Mouse (Mus musculus): ENCODE measurements around the gene Mfap4. TPM values are rescaled to one million over a fixed set of nuclear protein-coding genes. Genes with fewer than 3 reads are reported as not detected.

The Mfap4 gene
- total and polyA plus RNA-seq, 3 experiments, result not detected

GRCm38 (mm10) chr11:61533571-61533970 lies 48.3 kb downstream of the Mfap4 start:
- no peak for DNase-seq (ENCODE audit: extremely low read depth)
- in situ Hi-C loops (cut with MboI; ENCODE audit: low pct_ligation_motif_present, low pct_unique_long_range_greater_than_20kb, low sequenced_read_pairs) (no loop called here), dilution Hi-C loops (cut with MboI; ENCODE audit: extremely low pct_ligation_motif_present, extremely low pct_unique_long_range_greater_than_20kb, low sequenced_read_pairs) (no loop called here)
- H3K4me2 ChIP-seq (ENCODE audit: insufficient read depth, low read depth, poor library complexity, severe bottlenecking), result no peak overlapping the region
- H3K4me3 ChIP-seq (replicated peaks in 1 of 3; ENCODE audit: low read depth in 2 of 3, low read length in 2 of 3, poor library complexity in 1 of 3), result no peak overlapping the region
- H3K27me3 ChIP-seq (replicated peaks), result no peaks in the 10 kb centered on the region
- TF ChIP-seq ELF1 (IDR thresholded peaks at IDR 0.05; ENCODE audit: low read depth, low read length) (no peak), ZC3H11A (IDR thresholded peaks at IDR 0.05; ENCODE audit: low read depth, low read length) (no peak), BHLHE40 (IDR thresholded peaks at IDR 0.05; ENCODE audit: low read depth, low read length) (no peak), TBP (conservative IDR thresholded peaks at IDR 0.05; ENCODE audit: low read depth, low read length) (no peak), ZMIZ1 (IDR thresholded peaks at IDR 0.05; ENCODE audit: low read depth, low read length) (no peak), NRF1 (IDR thresholded peaks at IDR 0.05; ENCODE audit: low read depth, low read length) (no peak)
- no peak overlapping the region for H3K27ac ChIP-seq (ENCODE audit: insufficient read depth, low read depth)
- peaks cover 0 to 16% of the 10 kb centered on the region in 2 experiments; a peak in 2 of 4 replicates for H3K4me1 ChIP-seq (ENCODE audit: control insufficient read depth in 1 of 2, insufficient read depth in 2 of 2)
- no peak overlapping the region for H3K9ac ChIP-seq (ENCODE audit: insufficient read depth, low read depth)
- H3K9me3 ChIP-seq (replicated peaks; ENCODE audit: low read length), result no peaks in the 10 kb centered on the region
- no peaks in the 10 kb centered on the region for H3K79me2 ChIP-seq (replicated peaks; ENCODE audit: control insufficient read depth, extremely low read depth, insufficient read depth, poor library complexity, severe bottlenecking)
- peaks cover 0 to 37% of the 10 kb centered on the region in 2 experiments for H3K36me3 ChIP-seq (replicated peaks in 1 of 2; ENCODE audit: control insufficient read depth in 1 of 2, insufficient read depth in 1 of 2, low read length in 1 of 2)

DNA sequence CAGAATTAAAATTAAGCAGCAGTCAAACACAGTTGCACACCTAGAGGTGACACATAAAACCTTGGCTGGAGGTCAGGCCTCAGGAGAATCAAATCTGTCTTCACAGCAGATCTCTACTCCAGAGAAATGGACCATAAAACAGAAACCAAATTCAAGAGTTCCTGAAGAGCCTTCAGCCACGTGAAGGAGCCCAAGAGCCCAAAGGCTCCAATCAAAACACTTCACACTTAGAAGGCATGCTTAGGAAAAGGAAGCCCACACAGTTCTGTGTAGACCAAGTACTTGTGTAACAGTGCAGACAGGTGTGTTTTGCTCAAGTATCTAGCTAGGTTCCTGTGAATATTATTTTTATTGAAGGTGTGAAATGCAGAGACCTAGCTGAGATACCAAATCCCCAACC lies 50.3 kb downstream of the Mfap4 start:
- Histone ChIP-seq H3K4me3 (replicated peaks in 1 of 3; ENCODE audit: low read depth in 2 of 3, low read length in 2 of 3, poor library complexity in 1 of 3) (no peak overlapping the region), H3K4me1 (ENCODE audit: control insufficient read depth in 1 of 2, insufficient read depth in 2 of 2) (no peaks in the 10 kb centered on the region), H3K36me3 (replicated peaks in 1 of 2; ENCODE audit: control insufficient read depth in 1 of 2, insufficient read depth in 1 of 2, low read length in 1 of 2) (peaks cover 0 to 36% of the 10 kb centered on the region in 2 experiments), H3K9me3 (replicated peaks; ENCODE audit: low read length) (no peaks in the 10 kb centered on the region), H3K27me3 (replicated peaks) (no peaks in the 10 kb centered on the region), H3K79me2 (replicated peaks; ENCODE audit: control insufficient read depth, extremely low read depth, insufficient read depth, poor library complexity, severe bottlenecking) (no peaks in the 10 kb centered on the region), H3K4me2 (ENCODE audit: insufficient read depth, low read depth, poor library complexity, severe bottlenecking) (no peak overlapping the region), H3K9ac (ENCODE audit: insufficient read depth, low read depth) (no peak overlapping the region), H3K27ac (ENCODE audit: insufficient read depth, low read depth) (no peak overlapping the region)
- TF ChIP-seq CTCF (conservative IDR thresholded peaks at IDR 0.05 in 1 of 2, IDR thresholded peaks at IDR 0.05 in 1 of 2; ENCODE audit: low read depth in 2 of 2, low read length in 2 of 2), result no peak
- no peak for TF ChIP-seq ZNF384 (IDR thresholded peaks at IDR 0.05; ENCODE audit: low read depth, low read length)
- no peak for TF ChIP-seq MAZ (IDR thresholded peaks at IDR 0.05; ENCODE audit: low read depth, low read length)
- no peak for TF ChIP-seq MYC (IDR thresholded peaks at IDR 0.05; ENCODE audit: low read depth, low read length)
- no peak for TF ChIP-seq JUND (conservative IDR thresholded peaks at IDR 0.05; ENCODE audit: low read depth, low read length)
- TF ChIP-seq USF2 (conservative IDR thresholded peaks at IDR 0.05; ENCODE audit: low read depth, low read length), result no peak
- TF ChIP-seq ETS1 (conservative IDR thresholded peaks at IDR 0.05; ENCODE audit: low read depth, low read length), result no peak
- TF ChIP-seq ZC3H11A (IDR thresholded peaks at IDR 0.05; ENCODE audit: low read depth, low read length), result no peak
- TF ChIP-seq RAD21 (IDR thresholded peaks at IDR 0.05; ENCODE audit: low read depth, low read length), result no peak
- DNase-seq (ENCODE audit: extremely low read depth), result no peak
- in situ Hi-C loops (cut with MboI; ENCODE audit: low pct_ligation_motif_present, low pct_unique_long_range_greater_than_20kb, low sequenced_read_pairs), result no loop called here
- dilution Hi-C loops (cut with MboI; ENCODE audit: extremely low pct_ligation_motif_present, extremely low pct_unique_long_range_greater_than_20kb, low sequenced_read_pairs), result no loop called here

GRCm38 (mm10) chr11:61536952-61537351 lies 51.7 kb downstream of the Mfap4 start:
- TF ChIP-seq BHLHE40 (IDR thresholded peaks at IDR 0.05; ENCODE audit: low read depth, low read length), result no peak
- TF ChIP-seq MYC (IDR thresholded peaks at IDR 0.05; ENCODE audit: low read depth, low read length), result no peak
- TF ChIP-seq NRF1 (IDR thresholded peaks at IDR 0.05; ENCODE audit: low read depth, low read length), result no peak
- no peak for TF ChIP-seq MAFK (IDR thresholded peaks at IDR 0.05; ENCODE audit: insufficient replicate concordance, low read length)
- TF ChIP-seq PAX5 (IDR thresholded peaks at IDR 0.05; ENCODE audit: low read length), result no peak
- TF ChIP-seq JUND (conservative IDR thresholded peaks at IDR 0.05; ENCODE audit: low read depth, low read length), result no peak
- TF ChIP-seq CTCF (conservative IDR thresholded peaks at IDR 0.05 in 1 of 2, IDR thresholded peaks at IDR 0.05 in 1 of 2; ENCODE audit: low read depth in 2 of 2, low read length in 2 of 2), result no peak
- TF ChIP-seq UBTF (IDR thresholded peaks at IDR 0.05; ENCODE audit: low read depth, low read length), result no peak
- TF ChIP-seq MEF2A (IDR thresholded peaks at IDR 0.05; ENCODE audit: borderline replicate concordance, low read depth, low read length), result no peak
- no peak for TF ChIP-seq GABPA (IDR thresholded peaks at IDR 0.05; ENCODE audit: insufficient replicate concordance, low read depth, low read length)
- no peak for TF ChIP-seq USF1 (IDR thresholded peaks at IDR 0.05; ENCODE audit: low read depth, low read length)
- no peak for TF ChIP-seq CHD1 (IDR thresholded peaks at IDR 0.05; ENCODE audit: low read depth, low read length)
- no peak for TF ChIP-seq MAZ (IDR thresholded peaks at IDR 0.05; ENCODE audit: low read depth, low read length)
- H3K9me3 ChIP-seq (replicated peaks; ENCODE audit: low read length), result no peaks in the 10 kb centered on the region
- in situ Hi-C loops (cut with MboI; ENCODE audit: low pct_ligation_motif_present, low pct_unique_long_range_greater_than_20kb, low sequenced_read_pairs), result no loop called here
- H3K36me3 ChIP-seq (replicated peaks in 1 of 2; ENCODE audit: control insufficient read depth in 1 of 2, insufficient read depth in 1 of 2, low read length in 1 of 2), result peaks cover 0 to 39% of the 10 kb centered on the region in 2 experiments
- no peak overlapping the region for H3K4me2 ChIP-seq (ENCODE audit: insufficient read depth, low read depth, poor library complexity, severe bottlenecking)
- no peak overlapping the region for H3K9ac ChIP-seq (ENCODE audit: insufficient read depth, low read depth)
- H3K4me1 ChIP-seq (ENCODE audit: control insufficient read depth in 1 of 2, insufficient read depth in 2 of 2), result no peaks in the 10 kb centered on the region
- H3K27me3 ChIP-seq (replicated peaks), result no peaks in the 10 kb centered on the region
- H3K27ac ChIP-seq (ENCODE audit: insufficient read depth, low read depth), result no peak overlapping the region
- dilution Hi-C loops (cut with MboI; ENCODE audit: extremely low pct_ligation_motif_present, extremely low pct_unique_long_range_greater_than_20kb, low sequenced_read_pairs), result no loop called here
- no peak overlapping the region for H3K4me3 ChIP-seq (replicated peaks in 1 of 3; ENCODE audit: low read depth in 2 of 3, low read length in 2 of 3, poor library complexity in 1 of 3)
- no peak for DNase-seq (ENCODE audit: extremely low read depth)
- H3K79me2 ChIP-seq (replicated peaks; ENCODE audit: control insufficient read depth, extremely low read depth, insufficient read depth, poor library complexity, severe bottlenecking), result no peaks in the 10 kb centered on the region
